Mouse (Mus musculus) T-helper 17 cell (primary cell): Measurements from ENCODE around the gene Lgi4.

Experiments
- in situ Hi-C, 2 experiments: fragments of 300-600 bp; cut with MboI, MseI; formaldehyde crosslinking; loops; 1 replicate in 1 of 2; 2 replicates in 1 of 2; pipeline ENCODE4 v1.15.1; 2025; ENCODE audit warnings: high pct_unique_total_duplicates in 2 of 2

Lgi4 gene

GRCm38 (mm10) chr7:31076492-31076891 is 17.4 kb downstream of the Lgi4 start, which contains the start of gene Fxyd3:
Fxyd3 (minus strand) TSS chr7:31076704.
- in situ Hi-C loops = no loop called here

- in situ Hi-C loops = no loop called here
Measured at GRCm38 (mm10) chr7:31077470-31077869, 18.3 kb downstream of the Lgi4 start.

GRCm38 (mm10) chr7:31077885-31078445 is 18.8 kb downstream of the Lgi4 start:
- in situ Hi-C loops = no loop called here

GRCm38 (mm10) chr7:31079670-31080069 is 20.5 kb downstream of the Lgi4 start:
- in situ Hi-C loops = no loop called here

GRCm38 (mm10) chr7:31080611-31081010 is 21.5 kb downstream of the Lgi4 start:
- in situ Hi-C loops = no loop called here

GRCm38 (mm10) chr7:31081106-31081505 is 22.0 kb downstream of the Lgi4 start:
- in situ Hi-C loops = no loop called here

GRCm38 (mm10) chr7:31082106-31082505 is 23.0 kb downstream of the Lgi4 start:
- in situ Hi-C loops = no loop called here

- in situ Hi-C loops = no loop called here
Measured at GRCm38 (mm10) chr7:31082831-31083588, 23.9 kb downstream of the Lgi4 start.

GRCm38 (mm10) chr7:31084140-31084539 is 25.0 kb downstream of the Lgi4 start:
- in situ Hi-C loops = no loop called here

- in situ Hi-C loops = no loop called here
Measured at GRCm38 (mm10) chr7:31085171-31085570, 26.0 kb downstream of the Lgi4 start.

- in situ Hi-C loops = no loop called here
Measured at GRCm38 (mm10) chr7:31086175-31086755, 27.1 kb downstream of the Lgi4 start.

- in situ Hi-C loops = no loop called here
Measured at GRCm38 (mm10) chr7:31087262-31087661, 28.1 kb downstream of the Lgi4 start.

- in situ Hi-C loops = no loop called here
Measured at GRCm38 (mm10) chr7:31088206-31088605, 29.1 kb downstream of the Lgi4 start.

GRCm38 (mm10) chr7:31089721-31090120 is 30.6 kb downstream of the Lgi4 start:
- in situ Hi-C loops = no loop called here

- in situ Hi-C loops = loop anchor here in 1 of 2 experiments (5.0 kb wide), 1 partner anchor 33 kb away; no protein-coding TSS in a partner anchor
Measured at GRCm38 (mm10) chr7:31094774-31095501, 35.8 kb downstream of the Lgi4 start.

- in situ Hi-C loops = loop anchor here in 1 of 2 experiments (5.0 kb wide), 1 partner anchor 35 kb away; no protein-coding TSS in a partner anchor
Measured at GRCm38 (mm10) chr7:31096892-31097564, 37.9 kb downstream of the Lgi4 start.

- in situ Hi-C loops = loop anchor here in 1 of 2 experiments (5.0 kb wide), 1 partner anchor 35 kb away; no protein-coding TSS in a partner anchor
Measured at GRCm38 (mm10) chr7:31097583-31098248, 38.6 kb downstream of the Lgi4 start.

- in situ Hi-C loops = loop anchor here in 1 of 2 experiments (5.0 kb wide), 1 partner anchor 37 kb away; no protein-coding TSS in a partner anchor
Measured at GRCm38 (mm10) chr7:31098697-31099611, 39.8 kb downstream of the Lgi4 start.

- in situ Hi-C loops = loop anchor here in 1 of 2 experiments (5.0 kb wide), 1 partner anchor 37 kb away; no protein-coding TSS in a partner anchor
Measured at GRCm38 (mm10) chr7:31099612-31099982, 40.5 kb downstream of the Lgi4 start.

GRCm38 (mm10) chr7:31100786-31101185 is 41.6 kb downstream of the Lgi4 start:
- in situ Hi-C loops = no loop called here
